Mouse (Mus musculus) monocyte, adult 59 days (primary cell): ENCODE data around the gene Olfr1040. TPM values are rescaled to one million over a fixed set of nuclear protein-coding genes. Genes with fewer than 3 reads are reported as not detected.

Experiments used
- total RNA-seq, 2 experiments: library from RNA; stranded (reverse); gene quantifications; one replicate each; pipeline ENCODE4 v1.2.4; 2023

Olfr1040 gene
- not detected for total RNA-seq

GRCm38 (mm10) chr2:86146632-86147031 lies at the start of gene Olfr1040:
TSS of gene Olfr1040 (minus strand) at chr2:86146732.

GRCm38 (mm10) chr2:86185583-86185982 lies 39.1 kb upstream of the Olfr1040 start, which contains the start of gene Olfr52:
TSS of gene Olfr52 (minus strand) at chr2:86185683.

GRCm38 (mm10) chr2:86177720-86178119 lies 31.2 kb upstream of the Olfr1040 start, which contains the start of gene Olfr1044:
TSS of gene Olfr1044 (minus strand) at chr2:86177820.

GRCm38 (mm10) chr2:86167422-86167821 lies 20.9 kb upstream of the Olfr1040 start, which contains the start of gene Olfr1043:
TSS of gene Olfr1043 (minus strand) at chr2:86167522.

GRCm38 (mm10) chr2:86161738-86162137 lies 15.2 kb upstream of the Olfr1040 start, which contains the start of gene Olfr1042:
TSS of gene Olfr1042 (minus strand) at chr2:86161838.

GRCm38 (mm10) chr2:86135828-86136227 lies 10.7 kb downstream of the Olfr1040 start, which contains the start of gene Olfr1039:
TSS of gene Olfr1039 (minus strand) at chr2:86135928.

Other genes with a start within 250 kb of the Olfr1040 start
- gene Olfr1024, start 241.7 kb downstream of the Olfr1040 start, total RNA-seq, result not detected
- gene Olfr1025-ps1, start 231.5 kb downstream of the Olfr1040 start, total RNA-seq, result not detected
- gene Olfr1026, start 225.2 kb downstream of the Olfr1040 start, total RNA-seq, result not detected
- gene Olfr1028, start 196.3 kb downstream of the Olfr1040 start, total RNA-seq, result not detected
- gene Olfr1029, start 172.8 kb downstream of the Olfr1040 start, total RNA-seq, result not detected
- not detected for gene Olfr1030, start 167.5 kb downstream of the Olfr1040 start, total RNA-seq
- not detected for gene Olfr1031, start 156.4 kb downstream of the Olfr1040 start, total RNA-seq
- gene Olfr1032, start 141.2 kb downstream of the Olfr1040 start, total RNA-seq, result not detected
- not detected for gene Olfr1033, start 126.1 kb downstream of the Olfr1040 start, total RNA-seq
- gene Olfr1034, start 100.9 kb downstream of the Olfr1040 start, total RNA-seq, result not detected
- gene Olfr1036, start 72.7 kb downstream of the Olfr1040 start, total RNA-seq, result not detected
- gene Olfr1037, start 59.3 kb downstream of the Olfr1040 start, total RNA-seq, result not detected
- gene Olfr1039, start 10.8 kb downstream of the Olfr1040 start, total RNA-seq, result not detected
- gene Olfr1042, start 15.1 kb upstream of the Olfr1040 start, total RNA-seq, result not detected
- not detected for gene Olfr1043, start 20.8 kb upstream of the Olfr1040 start, total RNA-seq
- not detected for gene Olfr1044, start 31.1 kb upstream of the Olfr1040 start, total RNA-seq
- not detected for gene Olfr52, start 39.0 kb upstream of the Olfr1040 start, total RNA-seq
- gene Olfr1045, start 56.3 kb upstream of the Olfr1040 start, total RNA-seq, result not detected
- gene Olfr1046, start 72.6 kb upstream of the Olfr1040 start, total RNA-seq, result not detected
- not detected for gene Olfr1047, start 84.7 kb upstream of the Olfr1040 start, total RNA-seq
- not detected for gene Olfr1048, start 93.6 kb upstream of the Olfr1040 start, total RNA-seq
- gene Olfr1049, start 111.6 kb upstream of the Olfr1040 start, total RNA-seq, result not detected
- not detected for gene Olfr1051, start 132.4 kb upstream of the Olfr1040 start, total RNA-seq
- not detected for gene Olfr1052, start 145.7 kb upstream of the Olfr1040 start, total RNA-seq
- gene Olfr1053, start 168.6 kb upstream of the Olfr1040 start, total RNA-seq, result not detected
- not detected for gene Olfr1054, start 188.7 kb upstream of the Olfr1040 start, total RNA-seq
- not detected for gene Olfr1055, start 203.6 kb upstream of the Olfr1040 start, total RNA-seq
- gene Olfr1056, start 215.7 kb upstream of the Olfr1040 start, total RNA-seq, result not detected
- not detected for gene Olfr1057, start 231.7 kb upstream of the Olfr1040 start, total RNA-seq
- gene Olfr1058, start 241.8 kb upstream of the Olfr1040 start, total RNA-seq, result not detected